Mouse (Mus musculus) CD4-positive helper T cell, adult 2 months (primary cell): ENCODE data around the gene Olfr1385.
"Not testable (repeated sequence)": the region's sequence is repeated elsewhere in the genome, so short reads cannot be mapped to it uniquely, and the experiment has no call there.

ENCODE experiments used
- DNase-seq: peaks from one replicate; pipeline ENCODE4 v3.0.0-alpha.2; 2012; ENCODE audit warnings: low read depth, missing footprints, low spot score

Olfr1385 gene

DNA sequence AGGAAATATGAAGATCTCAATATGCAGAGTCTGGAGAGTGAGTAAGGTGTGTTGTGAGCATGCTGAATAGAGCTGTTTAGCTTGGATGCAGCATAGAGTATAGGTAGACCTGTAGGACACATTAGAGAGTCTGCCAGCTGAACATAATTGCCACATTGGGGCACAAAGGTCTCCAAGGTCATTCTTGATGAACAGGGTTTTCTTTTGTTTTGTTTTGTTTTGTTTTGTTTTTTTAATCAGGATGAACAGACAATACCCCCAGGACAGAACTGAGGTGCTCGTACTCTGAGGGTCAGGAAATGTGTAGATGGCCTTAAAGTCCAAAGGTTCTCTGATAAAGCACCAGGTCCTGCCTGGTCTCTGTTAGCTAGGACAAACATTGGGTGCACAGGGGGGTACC lies at the start of gene Olfr1385:
Olfr1385 (plus strand) TSS at position 301 of the 400 bp plus-strand sequence.
- DNase-seq, result not testable (repeated sequence)

DNA sequence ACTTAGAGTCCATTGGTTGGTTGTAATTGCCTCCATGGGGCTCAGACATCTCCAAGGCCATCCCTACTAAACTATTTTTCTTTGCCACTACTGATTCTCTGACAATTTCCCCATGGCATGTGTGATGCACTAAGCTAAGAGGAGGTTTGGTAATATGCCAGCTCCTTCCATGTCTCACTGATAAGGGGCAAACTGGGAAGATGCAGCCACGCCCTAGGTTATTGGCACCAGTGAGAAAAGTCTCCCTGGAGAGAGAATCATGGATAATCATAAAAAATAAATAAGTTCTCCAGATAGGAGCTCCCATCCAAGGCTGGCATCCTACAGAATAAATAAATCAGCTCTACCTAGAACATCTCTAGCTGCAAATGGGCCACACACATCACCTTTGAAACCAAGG lies 33.8 kb upstream of the Olfr1385 start, which contains the start of gene Olfr1387:
Olfr1387 (plus strand) TSS at position 301 of the 400 bp plus-strand sequence.
- DNase-seq, result no peak

DNA sequence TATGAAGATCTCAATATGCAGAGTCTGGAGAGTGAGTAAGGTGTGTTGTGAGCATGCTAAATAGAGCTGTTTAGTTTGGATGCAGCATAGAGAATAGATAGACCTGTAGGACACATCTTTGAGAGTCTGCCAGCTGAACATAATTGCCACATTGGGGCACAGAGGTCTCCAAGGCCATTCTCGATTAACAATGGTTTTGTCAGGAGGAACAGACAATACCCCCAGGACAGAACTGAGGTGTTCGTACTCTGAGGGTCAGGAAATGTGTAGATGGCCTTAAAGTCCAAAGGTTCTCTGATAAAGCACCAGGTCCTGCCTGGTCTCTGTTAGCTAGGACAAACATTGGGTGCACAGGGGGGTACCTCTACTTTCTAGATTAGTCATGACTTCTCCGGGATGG lies 24.1 kb upstream of the Olfr1385 start, which contains the start of gene Olfr1386:
Olfr1386 (plus strand) TSS at position 301 of the 400 bp plus-strand sequence.
- DNase-seq, result not testable (repeated sequence)

DNA sequence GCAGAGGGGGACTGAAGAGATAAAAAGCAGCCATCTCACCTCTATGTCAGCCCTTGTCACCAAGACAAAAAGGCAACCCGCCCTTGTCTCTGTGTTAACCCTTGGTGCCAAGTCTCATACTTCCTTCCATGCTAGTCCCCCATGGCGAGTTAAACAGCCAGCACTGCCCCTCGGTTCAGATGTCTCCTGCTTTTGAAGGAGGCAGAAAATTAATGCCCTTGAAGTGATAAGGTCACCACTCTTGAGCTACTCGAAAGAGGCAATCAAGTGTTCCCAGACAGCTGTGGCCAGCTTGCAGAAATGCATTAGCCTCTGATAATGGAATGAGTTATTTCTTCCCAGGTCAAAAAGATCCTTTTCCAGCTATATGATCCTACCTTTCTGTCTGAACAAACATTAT lies 2.9 kb upstream of the Olfr1385 start:
- DNase-seq, result no peak

DNA sequence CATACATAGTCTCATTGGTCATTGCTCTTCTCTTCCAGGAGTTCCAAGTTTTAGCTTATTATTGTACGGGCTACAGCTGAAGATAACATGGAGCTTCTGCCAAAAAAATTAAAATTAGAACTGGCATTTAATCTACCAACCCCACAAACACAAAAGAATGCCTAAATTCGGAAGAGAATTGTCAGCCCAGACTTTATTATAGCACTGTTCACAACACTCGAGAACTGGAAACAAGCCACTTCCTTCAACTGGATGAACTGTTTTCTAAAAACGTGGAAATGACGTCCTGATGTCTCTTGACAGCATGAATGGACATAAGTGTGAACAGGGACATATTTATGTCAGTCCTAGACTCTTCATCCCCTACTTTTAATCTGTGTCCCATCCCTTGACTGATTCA lies 29.2 kb downstream of the Olfr1385 start:
- DNase-seq, result no peak

DNA sequence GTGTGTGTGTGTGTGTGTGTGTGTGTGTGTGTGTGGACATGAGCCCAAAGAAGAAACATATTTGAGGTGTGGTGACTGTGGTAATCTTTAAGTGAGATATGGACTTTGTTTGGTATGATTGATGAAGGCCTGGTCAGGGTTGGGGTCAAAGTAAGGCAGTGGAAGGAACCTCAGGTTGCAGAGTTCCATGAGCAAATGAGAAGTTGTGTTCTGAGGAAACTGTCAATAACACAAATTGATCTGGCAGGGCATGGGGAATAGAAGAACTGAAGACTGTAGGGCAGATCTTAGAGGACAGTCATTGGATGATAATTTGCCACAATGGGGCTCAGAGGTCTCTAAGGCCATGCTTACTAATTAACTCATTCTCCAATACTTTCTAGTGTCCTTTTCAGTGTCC lies 30.5 kb downstream of the Olfr1385 start, which contains the start of gene Olfr1383:
Olfr1383 (plus strand) TSS at position 301 of the 400 bp plus-strand sequence.
- DNase-seq, result no peak

DNA sequence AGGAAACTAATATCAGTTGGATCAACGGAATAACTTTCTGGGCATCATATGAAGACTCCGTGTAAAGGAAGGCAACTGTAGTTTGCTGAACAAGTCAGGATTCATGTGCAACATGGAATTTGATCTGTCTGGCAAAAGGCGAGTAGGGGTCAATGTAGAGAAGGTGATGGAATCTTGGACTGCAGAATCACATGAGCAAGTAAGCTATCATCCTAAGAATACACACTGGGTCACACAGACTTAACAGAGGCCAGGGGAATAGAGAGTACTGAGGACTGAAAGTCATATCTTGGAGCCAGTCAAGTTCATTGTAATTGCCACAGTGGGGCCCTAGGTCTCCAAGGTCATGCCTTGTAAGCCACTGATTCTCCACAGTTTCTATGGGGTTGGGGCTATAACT lies 39.1 kb downstream of the Olfr1385 start, which contains the start of gene Olfr1382:
Olfr1382 (plus strand) TSS at position 301 of the 400 bp plus-strand sequence.
- DNase-seq, result no peak

DNA sequence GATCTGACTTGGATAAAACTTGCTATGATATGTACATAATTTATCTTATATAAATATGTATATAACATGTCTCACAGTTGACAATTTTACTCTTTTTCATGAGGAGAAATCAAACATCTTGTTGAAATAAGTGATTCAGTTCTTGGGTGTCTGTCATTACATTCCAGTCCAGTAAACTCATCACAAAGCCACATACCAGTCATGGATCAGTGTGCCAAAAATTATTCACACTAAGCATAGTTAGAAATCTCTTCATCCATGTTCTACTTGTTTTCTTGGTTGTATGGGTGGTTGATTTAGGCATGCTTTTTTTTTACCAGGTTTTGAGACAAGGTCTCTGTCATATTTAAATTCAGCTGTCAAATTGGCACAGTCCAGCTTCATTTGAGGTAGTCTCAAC lies 43.9 kb downstream of the Olfr1385 start:
- DNase-seq, result no peak

DNA sequence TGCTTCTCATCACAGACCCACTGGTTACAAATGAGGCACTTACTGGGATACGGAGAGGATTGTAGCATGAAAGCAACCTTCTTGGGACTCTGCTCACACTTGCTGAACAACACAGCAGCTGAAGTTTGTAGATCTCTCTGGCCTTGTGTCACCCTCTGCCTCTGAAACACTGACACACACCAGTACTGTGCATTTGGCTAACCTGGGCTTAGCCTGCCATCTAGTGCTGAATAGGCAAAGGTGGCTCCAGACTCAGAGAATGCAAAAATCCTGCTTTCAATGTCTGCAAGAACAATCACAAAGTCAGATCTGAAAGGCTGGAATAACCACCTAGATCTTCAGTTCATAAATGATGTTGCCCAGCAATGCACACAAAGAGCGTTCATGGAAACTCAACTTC lies 47.8 kb downstream of the Olfr1385 start:
- not testable (repeated sequence) for DNase-seq

DNA sequence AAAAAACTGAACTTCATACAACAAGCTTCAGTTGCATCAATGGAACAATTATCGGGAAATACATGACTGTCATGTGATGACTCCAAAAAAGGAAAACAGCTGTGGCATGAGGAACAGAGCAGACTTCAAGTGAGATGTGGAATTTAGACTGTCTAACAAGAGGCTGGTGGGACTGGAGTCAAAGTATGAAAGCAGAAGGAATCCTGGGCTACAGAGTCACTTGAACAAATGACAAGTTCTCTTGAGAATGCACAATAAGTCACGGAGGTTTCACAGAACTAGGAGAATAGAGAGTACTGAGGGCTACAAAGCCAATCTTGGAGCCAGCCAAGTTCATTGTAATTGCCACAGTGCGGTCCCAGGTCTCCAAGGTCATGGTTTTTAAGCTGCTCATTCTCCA lies 54.3 kb downstream of the Olfr1385 start, which contains the start of gene Olfr1381:
Olfr1381 (plus strand) TSS at position 301 of the 400 bp plus-strand sequence.
- not testable (repeated sequence) for DNase-seq
